Mouse (Mus musculus): ENCODE results near the gene Mob3a.

Mob3a gene

DNA sequence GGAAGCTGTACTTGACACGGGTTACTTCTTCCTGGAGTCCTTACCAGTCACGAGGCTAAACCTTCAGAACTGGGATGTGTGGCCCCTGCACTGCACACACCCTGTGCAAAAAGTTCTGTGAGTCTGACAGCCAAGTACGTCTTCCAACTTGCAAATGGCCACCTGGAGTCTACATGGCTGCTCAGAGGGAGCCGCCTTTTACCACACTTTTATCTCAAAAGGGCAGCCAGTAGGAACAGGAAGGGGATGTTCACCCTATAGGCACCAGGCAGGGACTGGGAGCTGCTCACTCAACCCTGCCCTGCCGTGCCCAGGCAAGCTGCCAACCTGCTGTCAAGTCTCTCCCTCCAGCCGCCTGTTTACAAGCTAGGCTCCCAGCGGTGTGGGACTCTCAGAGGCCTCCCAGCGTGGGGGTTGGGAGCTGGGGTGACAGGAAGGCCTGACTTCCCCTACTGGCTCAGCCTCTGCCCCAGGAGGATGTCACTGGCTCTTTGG, 23.8 kb downstream of the Mob3a start, which contains the start of gene Mknk2:
Mknk2 (minus strand) TSS at position 171 of the 495 bp plus-strand sequence.
- peak; percentile 95 to 97 for DNase-seq (ENCODE audit: low spot score in 2 of 2)

DNA sequence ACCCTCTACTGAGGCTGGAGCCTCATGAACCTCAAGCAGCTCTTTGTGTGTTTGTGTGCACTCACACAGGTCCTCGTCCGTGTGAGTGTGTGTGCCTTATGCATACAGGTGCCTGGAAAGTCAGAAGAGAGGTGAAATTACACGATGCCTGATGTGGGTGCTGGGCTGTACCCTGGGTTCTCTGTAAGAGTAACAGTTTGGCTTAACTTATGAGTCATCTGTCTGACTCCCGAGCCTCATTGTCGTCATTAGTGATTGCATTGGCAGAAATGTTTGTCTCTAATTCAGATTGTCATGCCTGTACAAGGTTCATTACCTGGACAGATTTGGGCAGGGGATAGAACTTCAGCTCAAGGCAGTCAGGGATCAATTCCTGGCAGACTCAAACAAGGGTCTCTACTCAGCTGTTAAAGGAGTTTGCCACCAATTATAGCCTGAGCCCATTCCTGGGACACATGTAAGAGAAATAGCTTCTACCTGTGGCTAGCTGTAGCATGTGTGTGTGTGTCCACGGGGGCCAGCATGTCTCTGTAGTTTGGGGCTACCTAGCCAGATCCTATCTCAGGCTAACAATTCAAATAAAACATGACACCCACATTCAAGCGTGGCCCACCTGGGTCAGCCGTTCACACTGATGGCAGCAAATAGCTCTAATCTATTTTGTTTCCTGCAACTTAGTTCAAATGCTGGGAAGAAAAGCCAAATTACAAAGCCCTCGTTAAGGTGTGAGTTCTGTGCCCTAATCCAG, 24.5 kb downstream of the Mob3a start:
- DNase-seq (ENCODE audit: low spot score in 2 of 2) = peak in 1 of 2 experiments; percentile 40

DNA sequence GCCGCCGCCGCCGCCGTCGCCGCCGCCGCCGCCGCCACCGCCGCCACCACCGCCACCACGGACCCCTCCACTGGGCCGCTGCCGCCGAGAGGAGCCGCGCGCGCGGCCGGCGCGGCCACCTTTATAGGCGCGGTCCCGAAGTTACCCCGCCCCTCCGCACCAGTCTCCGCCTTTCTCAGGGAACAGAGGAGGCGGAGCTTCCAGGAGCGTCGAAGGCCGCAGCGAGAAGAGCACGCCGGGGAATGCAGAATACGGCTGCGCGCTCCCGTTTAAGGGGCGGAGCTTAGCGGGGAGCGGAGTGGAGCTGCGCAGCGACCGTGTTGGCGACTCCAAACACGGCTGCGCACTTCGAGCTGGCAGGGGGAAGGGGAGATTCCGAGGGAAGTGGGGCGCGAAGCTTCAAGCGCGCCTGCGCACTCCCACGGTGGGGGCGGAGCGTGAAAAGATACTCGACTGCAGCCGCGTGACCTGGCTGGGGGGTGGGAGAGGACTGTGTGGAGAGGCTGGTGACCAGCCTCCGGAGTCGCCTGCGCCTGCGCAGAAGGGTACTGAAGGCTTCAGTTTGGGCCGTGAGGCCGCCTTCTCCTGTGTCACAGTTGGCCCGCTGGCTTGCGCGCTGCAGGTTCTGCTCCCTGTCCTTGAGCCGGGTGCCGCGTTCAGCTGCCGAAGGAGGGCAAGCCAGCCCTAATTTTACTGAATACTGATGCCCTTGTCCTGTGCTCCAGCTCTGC, 25.4 kb downstream of the Mob3a start:
- peak; percentile 98 to 99 for DNase-seq (ENCODE audit: low spot score in 2 of 2)

DNA sequence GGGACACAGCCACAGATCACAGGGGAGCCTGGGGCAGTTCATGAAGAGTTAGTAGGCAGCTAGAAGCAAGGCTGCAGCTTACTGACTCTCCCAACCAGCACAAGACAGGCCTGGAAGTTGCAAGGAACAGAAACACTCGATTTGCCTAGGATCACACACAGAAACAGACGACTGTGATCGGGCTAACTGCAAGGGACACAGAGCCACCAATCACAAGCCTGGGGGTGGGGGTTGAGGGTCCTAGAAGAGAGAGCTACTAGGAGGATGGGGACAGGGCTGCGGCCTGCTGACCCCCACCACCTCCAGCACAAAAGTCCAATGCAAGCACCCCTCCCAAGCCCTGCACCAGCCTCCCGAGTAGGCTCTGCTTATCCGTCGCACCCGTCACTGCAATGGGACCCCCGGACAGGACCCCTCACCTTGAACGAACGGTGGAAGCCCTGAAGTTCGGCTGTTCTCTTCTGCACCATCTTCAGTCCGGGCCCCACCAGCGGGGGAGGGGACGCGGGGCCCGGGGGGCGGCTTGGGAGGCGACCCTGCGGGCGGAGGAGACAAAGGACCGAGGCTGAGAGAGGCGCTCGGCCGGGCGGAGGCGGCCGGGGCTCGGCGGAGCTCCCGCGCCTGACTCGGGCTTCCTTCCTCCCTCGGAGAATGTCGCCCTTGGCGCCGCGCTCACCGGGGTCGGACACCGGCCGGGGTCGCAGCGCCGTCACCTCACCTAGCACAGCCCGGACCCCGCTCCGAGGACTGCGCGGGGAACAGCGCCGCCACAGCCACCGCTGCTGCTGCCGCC, 26.2 kb downstream of the Mob3a start:
- peak; percentile 46 to 68 for DNase-seq (ENCODE audit: low spot score in 2 of 2)

DNA sequence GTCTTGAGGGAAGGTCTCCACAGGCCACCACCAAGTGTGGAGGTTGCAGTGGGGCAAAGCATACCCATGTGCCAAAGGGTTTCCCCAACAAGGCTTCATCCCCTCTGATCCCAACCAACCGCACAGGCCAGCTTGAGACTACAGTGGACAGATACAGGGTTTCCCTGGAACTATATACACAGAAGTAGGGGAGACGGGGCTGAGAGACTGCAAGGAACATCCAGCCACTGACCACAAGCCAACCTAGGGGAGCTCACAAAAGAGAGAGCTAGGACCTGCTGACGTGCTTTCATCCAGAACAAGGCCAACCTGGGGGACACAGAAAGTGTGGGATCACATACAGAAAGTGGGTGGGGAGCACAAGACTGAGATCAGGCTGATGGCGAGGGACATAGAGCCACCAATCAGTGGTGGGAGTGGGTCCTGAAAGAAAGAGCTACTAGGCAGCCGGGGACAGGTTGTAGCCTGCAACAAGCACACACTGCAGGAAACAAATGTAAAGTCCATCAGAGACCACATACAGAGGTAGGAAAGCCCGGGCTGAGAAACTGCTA, 26.8 kb downstream of the Mob3a start:
- peak in 1 of 2 experiments; percentile 46 for DNase-seq (ENCODE audit: low spot score in 2 of 2)

DNA sequence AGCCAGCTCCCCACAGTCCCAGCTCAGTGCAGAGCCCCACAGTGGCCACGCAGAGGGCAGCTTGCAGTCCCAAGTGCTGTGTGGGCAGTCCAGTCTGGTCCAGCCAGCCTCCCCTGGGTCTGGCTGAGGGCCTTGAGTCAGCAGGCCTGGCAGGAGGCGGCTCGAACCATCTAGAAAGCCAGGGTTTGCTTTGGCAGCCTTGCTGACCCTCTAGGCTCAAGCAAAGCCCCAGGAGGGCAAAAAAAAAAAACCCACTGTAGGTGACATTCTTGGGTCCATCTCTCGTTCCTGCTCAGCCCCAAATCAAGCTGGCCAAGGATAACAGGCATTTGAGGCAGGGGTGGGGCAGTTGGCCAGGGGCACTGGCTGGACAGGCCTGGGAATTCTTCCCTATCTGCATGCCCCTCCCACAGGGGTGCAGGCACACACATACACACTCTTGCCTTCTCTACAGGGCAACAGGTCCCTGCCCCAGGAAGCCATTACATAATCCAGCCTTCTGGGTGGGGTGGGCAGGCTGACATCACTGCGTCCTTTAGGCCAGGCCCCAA, 27.5 kb downstream of the Mob3a start:
- DNase-seq (ENCODE audit: low spot score in 2 of 2) = no peak

DNA sequence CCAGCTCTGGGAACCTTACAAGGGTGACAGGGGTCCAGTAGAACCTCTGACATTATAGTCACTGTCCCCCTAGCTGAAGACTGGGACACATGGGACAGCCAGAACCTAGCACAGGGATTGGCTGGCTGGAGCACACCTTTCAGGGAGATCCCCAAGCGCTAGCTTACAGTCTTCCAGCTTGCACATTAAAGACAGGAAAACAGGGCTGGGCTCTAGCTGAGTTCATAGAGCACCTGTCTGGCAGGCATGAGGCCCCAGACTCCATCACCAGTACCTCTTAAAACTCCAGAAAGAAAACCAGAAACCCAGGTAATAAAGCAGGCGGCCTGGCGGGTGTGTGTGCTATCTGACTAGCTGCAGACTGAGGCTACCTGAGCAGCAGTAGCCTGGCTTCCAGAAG, 28.1 kb downstream of the Mob3a start:
- DNase-seq (ENCODE audit: low spot score in 2 of 2) = no peak

DNA sequence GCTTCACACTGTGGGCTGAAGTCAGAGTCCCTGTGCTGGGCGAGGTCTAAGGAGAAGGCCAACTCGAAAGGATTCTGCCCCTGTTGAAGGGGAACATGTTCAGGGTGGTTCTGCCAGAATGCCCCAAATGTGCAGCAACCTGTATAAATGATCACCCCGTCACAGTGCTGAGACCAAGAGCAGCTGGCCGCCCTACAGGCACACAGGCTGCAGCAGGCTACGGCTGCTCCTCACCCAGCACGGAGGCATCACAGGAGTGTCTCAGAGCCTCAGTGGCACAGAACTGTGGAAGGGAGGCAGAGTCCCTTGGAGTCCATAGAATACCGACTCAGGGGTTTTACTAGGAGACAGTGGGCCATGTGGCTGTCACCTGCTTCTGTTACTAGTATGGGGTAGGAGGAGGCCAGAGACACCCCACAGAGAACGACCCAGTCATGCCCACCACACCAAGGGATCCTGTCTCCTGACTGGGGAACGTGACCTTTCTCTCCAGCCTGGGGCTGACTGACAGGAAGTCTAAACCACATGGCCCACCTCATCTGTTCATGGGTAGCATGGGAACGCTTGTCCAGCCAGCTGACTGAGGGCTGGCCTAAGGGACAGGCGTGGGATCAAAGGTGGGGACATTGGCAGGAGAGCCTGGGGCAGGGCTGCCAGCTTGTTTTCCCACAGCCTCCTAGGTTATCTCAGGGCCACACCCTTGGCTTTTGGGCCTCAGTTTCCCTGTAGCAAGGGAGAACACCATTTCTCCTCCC, 29.7 kb downstream of the Mob3a start:
- no peak for DNase-seq (ENCODE audit: low spot score in 2 of 2)

DNA sequence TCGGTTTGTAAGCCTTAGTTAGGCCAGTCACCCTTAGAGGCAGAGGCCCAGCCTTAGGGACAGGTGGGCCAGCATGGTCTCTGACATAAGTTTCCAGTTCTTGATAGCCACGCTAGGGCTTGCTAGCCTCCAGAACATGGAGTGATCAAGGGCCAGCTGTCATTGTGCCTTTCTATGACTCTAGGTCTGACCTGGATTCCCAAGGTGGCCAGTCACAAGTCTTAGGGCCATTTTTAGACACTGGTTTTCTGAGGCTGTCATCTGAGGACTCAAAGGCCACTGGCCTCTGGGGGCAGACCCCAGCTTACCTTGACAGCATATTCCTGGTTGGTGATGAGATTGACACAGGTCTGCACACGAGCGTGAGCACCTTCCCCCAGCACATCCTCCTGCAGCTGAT, 30.5 kb downstream of the Mob3a start:
- DNase-seq (ENCODE audit: low spot score in 2 of 2) = no peak

DNA sequence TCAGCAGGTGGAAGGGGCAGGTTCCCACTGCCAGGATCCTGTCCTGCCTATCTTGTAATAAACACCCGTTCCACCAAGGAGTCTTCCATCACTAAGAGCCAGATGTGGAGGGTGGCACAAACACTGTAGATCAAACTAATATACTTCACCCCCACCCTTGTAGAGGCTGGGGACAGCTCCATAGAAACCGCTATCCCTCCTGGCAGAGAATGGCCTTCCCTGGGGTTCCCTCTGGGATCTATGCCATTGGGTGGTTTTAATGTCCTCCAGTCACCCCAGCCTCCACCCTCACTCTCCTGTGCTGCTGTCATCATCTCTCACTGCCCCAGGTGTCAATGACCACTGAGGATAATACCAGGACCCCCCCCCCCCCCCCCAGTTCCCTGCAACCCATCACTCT, 31.2 kb downstream of the Mob3a start:
- DNase-seq (ENCODE audit: low spot score in 2 of 2) = no peak

DNA sequence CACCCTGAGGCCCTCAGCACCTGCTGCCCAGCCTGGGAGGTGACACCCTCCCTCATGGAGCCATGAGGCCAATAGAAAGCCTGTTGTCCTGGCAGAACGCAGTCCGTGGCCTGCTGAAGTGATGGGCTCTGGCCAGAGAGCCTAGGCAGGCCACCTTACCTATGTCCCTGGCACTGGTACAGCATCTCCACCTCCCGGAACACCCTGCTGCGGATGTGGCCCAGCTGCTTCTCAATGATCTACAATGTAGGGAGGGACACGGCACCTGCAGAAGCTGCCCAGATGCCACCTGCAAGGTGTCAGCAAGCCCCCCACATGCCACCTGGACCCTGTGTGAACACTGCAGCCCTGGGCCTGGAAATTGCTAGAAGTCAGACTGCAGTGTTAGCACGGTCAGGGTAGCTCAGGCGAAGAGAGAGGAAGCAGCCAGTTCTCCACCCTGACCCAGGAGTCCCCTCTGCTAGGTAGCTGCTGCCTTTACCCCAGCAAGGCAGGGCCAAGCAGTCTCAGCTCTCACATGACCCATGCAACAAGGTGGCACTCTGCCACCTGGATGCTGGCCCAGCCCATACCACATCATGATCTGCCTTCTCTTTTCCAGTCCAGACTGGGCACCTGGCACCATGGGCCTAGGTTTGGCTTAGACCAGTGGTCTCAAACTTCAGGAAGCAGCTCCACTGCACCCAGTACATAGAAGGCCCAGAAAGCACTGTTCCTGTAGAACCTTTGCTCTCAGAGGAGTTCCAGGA, 31.9 kb downstream of the Mob3a start:
- DNase-seq (ENCODE audit: low spot score in 2 of 2) = no peak

DNA sequence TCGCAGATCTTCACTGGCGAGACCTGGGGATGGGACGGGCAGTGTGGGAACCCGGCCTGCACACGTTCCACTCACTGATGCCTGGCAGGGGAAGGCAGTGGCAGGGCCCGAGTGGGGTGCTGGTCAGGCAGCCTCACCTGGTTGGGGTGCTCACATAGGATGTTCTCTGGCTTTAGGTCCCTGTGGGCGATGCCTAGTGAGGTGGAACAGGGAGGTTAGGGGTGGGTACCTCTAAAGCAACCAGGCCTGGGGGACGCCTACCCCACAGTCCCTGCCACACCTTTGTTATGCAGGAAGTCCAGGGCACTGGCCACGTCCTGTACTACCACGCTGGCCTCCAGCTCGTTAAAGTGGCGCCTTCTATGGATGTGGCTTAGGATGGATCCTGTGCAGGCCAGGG, 32.8 kb downstream of the Mob3a start:
- DNase-seq (ENCODE audit: low spot score in 2 of 2) = no peak

DNA sequence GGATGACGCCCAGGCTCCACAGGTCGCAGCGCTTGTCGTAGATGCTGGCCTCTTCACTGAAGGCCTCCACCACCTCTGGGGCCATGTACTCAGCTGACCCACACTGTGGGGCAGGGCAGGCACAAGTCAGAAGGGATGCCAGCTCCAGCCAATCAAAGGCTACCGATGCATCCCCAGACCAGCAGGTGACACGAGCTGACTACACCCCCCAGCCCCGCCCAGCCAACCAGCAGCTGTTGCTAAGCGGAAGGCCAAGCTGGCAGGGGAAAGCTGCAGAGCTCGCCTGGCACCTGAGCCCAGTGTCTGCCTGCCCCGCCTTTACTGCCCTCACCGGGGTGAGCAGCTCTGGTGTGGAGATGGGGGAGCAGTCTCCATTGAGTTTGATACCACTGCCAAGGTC, 33.2 kb downstream of the Mob3a start:
- peak in 1 of 2 experiments; percentile 53 for DNase-seq (ENCODE audit: low spot score in 2 of 2)

DNA sequence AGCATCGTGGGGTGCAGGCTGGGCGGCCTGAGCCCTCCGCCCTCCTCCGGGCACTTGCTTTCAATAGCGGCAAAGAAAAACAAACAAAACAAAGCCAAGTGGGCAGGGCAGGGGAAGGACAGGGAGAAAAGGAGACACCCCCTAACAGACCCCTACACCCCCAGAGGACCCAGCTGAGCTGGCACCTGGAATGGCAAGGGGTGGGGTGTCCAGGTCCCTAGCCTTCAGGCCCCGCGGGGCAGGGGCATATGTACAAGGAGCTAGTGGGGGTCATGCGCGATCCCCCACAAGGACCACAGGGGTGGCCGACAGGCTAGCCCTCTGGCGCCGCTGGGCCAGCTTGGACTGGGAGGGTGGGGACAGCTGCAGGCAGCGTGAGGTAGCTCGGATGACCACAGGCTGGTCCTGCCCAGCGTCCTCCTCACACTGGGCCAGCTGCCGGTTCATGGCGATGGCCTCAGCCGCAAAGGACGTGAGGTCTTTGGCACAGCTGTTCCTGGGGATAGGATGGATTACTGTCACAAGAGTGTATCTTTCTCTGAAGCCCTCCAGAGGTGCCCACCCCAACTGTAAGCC, 34.9 kb downstream of the Mob3a start:
- DNase-seq (ENCODE audit: low spot score in 2 of 2) = no peak

DNA sequence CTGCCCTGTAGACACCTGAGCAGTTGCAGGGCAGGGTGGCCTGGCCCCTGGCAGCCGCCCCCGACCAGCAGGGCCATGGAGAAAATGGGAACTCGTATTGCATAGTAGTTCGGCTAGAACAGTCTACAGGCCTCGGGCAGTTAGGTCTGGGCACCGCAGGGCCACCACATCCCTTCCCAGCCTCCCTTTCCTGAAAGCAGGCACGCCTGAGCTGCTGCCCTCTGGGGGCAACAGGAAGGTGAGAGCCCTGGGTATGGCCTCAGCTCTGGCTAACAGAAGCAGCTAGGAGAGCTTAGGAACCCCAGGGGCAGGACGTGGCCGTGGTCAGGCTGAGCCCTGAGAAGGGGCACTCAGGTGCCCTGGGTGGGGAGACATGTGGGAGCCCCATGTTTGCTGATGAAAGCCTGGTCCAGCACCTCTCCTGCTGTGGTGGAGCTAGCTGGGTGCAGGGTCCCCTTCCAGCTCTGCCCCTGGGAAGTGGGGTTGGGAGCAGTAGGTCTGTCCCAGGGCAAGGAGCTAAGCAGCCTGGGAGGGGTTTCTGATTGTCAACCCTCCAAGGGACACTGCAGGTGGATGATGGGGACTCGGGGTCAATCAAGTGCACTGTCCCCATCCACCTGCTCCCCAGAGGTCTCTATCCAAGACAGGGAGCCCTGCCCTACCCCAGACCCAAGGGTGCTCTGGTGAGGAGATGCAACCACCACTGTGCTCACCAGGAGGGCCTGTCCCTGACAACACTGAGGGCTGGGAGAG, 35.6 kb downstream of the Mob3a start:
- DNase-seq (ENCODE audit: low spot score in 2 of 2) = no peak

DNA sequence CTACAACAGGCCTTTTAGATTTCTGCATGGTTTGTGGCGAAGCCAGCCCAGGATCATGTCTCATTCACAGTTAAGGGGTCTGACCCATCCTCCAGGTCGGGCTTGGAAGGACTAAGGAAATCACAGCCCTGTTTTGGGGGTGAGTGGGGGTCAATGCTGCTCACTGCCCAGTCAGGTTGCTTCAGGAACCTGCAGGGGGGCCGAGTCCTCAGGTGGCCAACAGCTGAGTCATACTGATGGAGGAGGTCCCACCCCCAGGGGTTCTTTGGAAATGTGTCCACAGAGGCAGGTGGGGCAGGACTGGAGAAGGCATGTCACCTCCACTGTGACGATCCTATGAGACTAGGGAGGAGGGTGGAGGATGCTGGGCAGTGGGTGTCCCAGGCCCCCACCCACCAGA, 36.3 kb downstream of the Mob3a start:
- DNase-seq (ENCODE audit: low spot score in 2 of 2) = peak in 1 of 2 experiments; percentile 28

DNA sequence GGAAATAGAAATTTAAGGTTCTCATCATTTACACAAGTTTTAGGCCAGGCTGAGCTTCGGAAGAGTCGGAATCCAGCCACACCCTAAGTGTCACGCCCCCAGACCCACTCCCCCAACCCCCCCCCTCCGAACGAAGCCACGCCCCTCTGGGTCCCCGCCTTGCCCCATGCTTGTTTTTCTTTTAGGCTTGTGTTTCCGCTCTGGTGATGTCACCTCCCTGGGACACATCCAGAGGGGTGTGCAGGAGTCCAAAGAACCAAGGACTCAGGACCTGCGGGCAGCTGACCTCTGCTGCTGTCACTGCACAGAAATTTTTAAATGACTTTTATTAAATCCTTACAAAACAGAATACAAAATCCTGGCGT, 36.8 kb downstream of the Mob3a start:
- peak in 1 of 2 experiments; percentile 39 for DNase-seq (ENCODE audit: low spot score in 2 of 2)

DNA sequence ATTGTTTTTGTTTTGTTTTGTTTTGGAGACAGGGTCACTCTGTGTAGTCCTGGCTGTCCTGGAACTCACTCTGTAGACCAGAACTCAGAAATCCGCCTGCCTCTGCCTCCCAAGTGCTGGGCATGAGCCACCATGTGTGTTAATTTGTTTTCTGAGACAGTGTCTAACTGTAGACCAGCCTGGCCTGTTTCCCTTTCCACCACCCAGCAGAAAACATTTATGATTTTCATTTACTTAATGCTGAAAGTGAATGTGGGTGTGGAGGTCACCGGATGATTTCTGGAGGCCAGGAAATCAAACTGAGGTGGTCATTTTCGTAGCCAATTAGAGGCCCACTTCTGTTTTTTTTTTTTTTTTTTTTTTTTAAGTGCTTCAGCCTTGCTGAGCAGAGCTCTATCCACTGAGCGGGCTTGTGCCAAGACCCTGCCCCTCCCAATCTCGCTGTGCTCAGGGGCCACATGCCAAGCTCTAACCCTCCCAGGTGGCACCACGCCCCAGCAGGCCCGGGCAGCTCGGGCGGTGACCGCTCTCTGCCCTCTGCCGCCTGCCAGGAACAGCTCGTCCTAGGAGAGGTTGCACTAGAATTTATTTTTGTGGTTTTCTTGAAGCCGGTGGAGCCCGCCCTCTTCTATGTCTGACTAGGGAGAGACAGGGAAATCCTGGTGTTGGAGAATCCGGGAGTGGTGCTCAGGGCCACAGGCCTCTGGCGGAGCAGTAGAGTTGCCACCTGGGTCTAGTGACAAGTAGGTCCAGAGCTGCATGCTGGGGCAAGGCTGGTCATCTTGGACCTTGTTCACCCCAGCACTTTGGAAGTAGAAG, 37.4 kb downstream of the Mob3a start:
- DNase-seq (ENCODE audit: low spot score in 2 of 2) = peak; percentile 26 to 75
